Mouse (Mus musculus) forebrain, embryonic 14.5 days (tissue): Measurements from ENCODE around the gene Gng11. TPM values are rescaled to one million over a fixed set of nuclear protein-coding genes. Genes with fewer than 3 reads are reported as not detected.

Source experiments
- ATAC-seq: fragments of 200-750 bp; cut with Nextera tagmentation; 2 replicates; pipeline ENCODE4 v1.8.0; 2017; ENCODE audit warnings: mild to moderate bottlenecking, moderate library complexity
- DNase-seq: peaks from one replicate; pipeline ENCODE4 v3.0.0-alpha.2; 2015; ENCODE audit warnings: low spot score
- H3K27ac ChIP-seq: fragments of 300-500 bp; sonication (generic); 2 replicates; pipeline ENCODE4 v1.5.1; 2014; ENCODE audit warnings: low read depth, mild to moderate bottlenecking, control low read depth, low read length, moderate library complexity
- H3K27me3 ChIP-seq: fragments of 300-500 bp; sonication (generic); replicated peaks from 2 replicates; pipeline ENCODE4 v1.6.1; 2014; ENCODE audit warnings: low read length, control low read depth, mixed read lengths; ENCODE audit not compliant: control insufficient read depth, insufficient read depth
- H3K36me3 ChIP-seq: fragments of 300-500 bp; sonication (generic); 2 replicates; pipeline ENCODE4 v1.6.1; 2014; ENCODE audit warnings: low read length, control low read depth; ENCODE audit not compliant: control insufficient read depth, insufficient read depth
- H3K4me1 ChIP-seq: fragments of 300-500 bp; sonication (generic); 2 replicates; pipeline ENCODE4 v1.6.1; 2014; ENCODE audit warnings: antibody characterized with exemption, low read length, control low read depth; ENCODE audit not compliant: control insufficient read depth, insufficient read depth
- H3K4me2 ChIP-seq: fragments of 300-500 bp; sonication (generic); 2 replicates; pipeline ENCODE4 v1.6.1; 2014; ENCODE audit warnings: mild to moderate bottlenecking, control low read depth, low read length
- H3K4me3 ChIP-seq: fragments of 300-500 bp; sonication (generic); 2 replicates; pipeline ENCODE4 v1.5.1; 2014; ENCODE audit warnings: low read depth, low read length, control low read depth
- H3K9ac ChIP-seq: fragments of 300-500 bp; sonication (generic); 2 replicates; pipeline ENCODE4 v1.6.1; 2014; ENCODE audit warnings: mild to moderate bottlenecking, low read length, control low read depth, moderate library complexity
- H3K9me3 ChIP-seq: fragments of 300-500 bp; sonication (generic); replicated peaks from 2 replicates; pipeline ENCODE4 v1.6.1; 2016; ENCODE audit warnings: low read length, control low read depth, mixed read lengths; ENCODE audit not compliant: control insufficient read depth
- WGBS: fragments of 180-500 bp; shearing (Covaris S2); extraction: QIAGEN DNeasy Blood & Tissue Kit; methylation state at CpG from one replicate; pipeline ENCODE4 v1.1.7; 2014; 5-methylcytosine and 5-hydroxymethylcytosine counted together
- polyA plus RNA-seq: library from polyadenylated mRNA; unstranded; fragments of >200 nt; fragmentation: Nextera tagmentation; extraction: Ambion mirVana; gene quantifications from 2 replicates; pipeline ENCODE4 v1.2.1, GENCODE M21; 2014

Gene Gng11
- polyA plus RNA-seq, 1 experiment from 2014 or later = 24.0 TPM

- no peak for ATAC-seq
- no peaks in the 10 kb centered on the region for H3K27me3 ChIP-seq
- no peaks in the 10 kb centered on the region for H3K36me3 ChIP-seq
- H3K4me1 ChIP-seq = no peaks in the 10 kb centered on the region
- H3K9ac ChIP-seq = no peak overlapping the region
- DNase-seq = no peak
- no peak overlapping the region for H3K27ac ChIP-seq
- WGBS = 92% methylated on average over 1 of the region's 1 CpGs
- no peak overlapping the region for H3K4me3 ChIP-seq
- H3K4me2 ChIP-seq = no peak overlapping the region
- H3K9me3 ChIP-seq = no peaks in the 10 kb centered on the region
Measured at GRCm38 (mm10) chr6:4041821-4042220, 38.1 kb downstream of the Gng11 start.

DNA sequence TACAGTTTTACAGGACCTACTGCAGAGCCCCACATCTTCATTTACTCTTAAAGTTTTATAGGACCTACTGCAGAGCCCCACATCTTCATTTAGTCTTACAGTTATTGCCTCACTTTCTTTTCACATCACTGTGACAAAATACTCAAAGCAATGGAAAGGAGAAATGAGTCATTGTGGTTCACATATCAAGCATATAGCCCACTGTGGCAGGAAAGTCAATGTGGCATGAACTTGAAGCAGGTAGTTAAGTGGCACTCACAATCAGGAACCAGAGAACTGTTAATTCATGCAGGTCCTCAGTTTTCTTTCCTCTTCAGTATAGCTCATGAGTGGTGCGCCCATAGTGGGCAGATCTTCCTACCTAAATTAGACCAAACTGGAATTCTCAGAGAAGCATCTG, 43.5 kb downstream of the Gng11 start:
- Histone ChIP-seq H3K27ac (no peak overlapping the region), H3K9ac (no peak overlapping the region), H3K36me3 (no peaks in the 10 kb centered on the region), H3K4me3 (no peak overlapping the region), H3K4me2 (no peak overlapping the region), H3K27me3 (no peaks in the 10 kb centered on the region), H3K4me1 (no peaks in the 10 kb centered on the region), H3K9me3 (no peaks in the 10 kb centered on the region)
- ATAC-seq = no peak
- WGBS = 94% methylated on average over 1 of the region's 1 CpGs
- DNase-seq = no peak

GRCm38 (mm10) chr6:4052843-4053242, 49.1 kb downstream of the Gng11 start:
- no peaks in the 10 kb centered on the region for H3K27me3 ChIP-seq
- 72% methylated on average over 1 of the region's 1 CpGs for WGBS
- ATAC-seq (no peak), DNase-seq (no peak)
- H3K9me3 ChIP-seq = no peaks in the 10 kb centered on the region
- H3K27ac ChIP-seq = no peak overlapping the region
- no peak overlapping the region for H3K4me3 ChIP-seq
- no peaks in the 10 kb centered on the region for H3K4me1 ChIP-seq
- no peak overlapping the region for H3K4me2 ChIP-seq
- no peak overlapping the region for H3K9ac ChIP-seq
- H3K36me3 ChIP-seq = no peaks in the 10 kb centered on the region

GRCm38 (mm10) chr6:4054387-4054786, 50.7 kb downstream of the Gng11 start:
- H3K4me1 ChIP-seq = no peaks in the 10 kb centered on the region
- DNase-seq (no peak), ATAC-seq (no peak)
- no peaks in the 10 kb centered on the region for H3K27me3 ChIP-seq
- H3K27ac ChIP-seq = no peak overlapping the region
- H3K9ac ChIP-seq = no peak overlapping the region
- no peaks in the 10 kb centered on the region for H3K9me3 ChIP-seq
- no peak overlapping the region for H3K4me3 ChIP-seq
- H3K36me3 ChIP-seq = no peaks in the 10 kb centered on the region
- 87% methylated on average over 4 of the region's 4 CpGs for WGBS
- H3K4me2 ChIP-seq = no peak overlapping the region

Other genes starting within 250 kb of the Gng11 start
- 3.9 and 4.2 TPM in 2 replicates for gene Calcr, start 239.2 kb upstream of the Gng11 start, polyA plus RNA-seq
- gene Tfpi2, start 15.0 kb upstream of the Gng11 start, polyA plus RNA-seq = 0.39 and 0.42 TPM in 2 replicates
- gene Gngt1, start 10.1 kb upstream of the Gng11 start, polyA plus RNA-seq = not detected in 2 replicates
- 38.0 and 40.3 TPM in 2 replicates for gene Bet1, start 83.1 kb downstream of the Gng11 start, polyA plus RNA-seq